Mouse (Mus musculus): ENCODE measurements at regions not wholly inside any gene's neighbourhood (a gene's known extent, or its start where the extent isn't known, plus 50 kb on each side); places are given as distances from the start of the nearest gene placed in this dataset.

DNA sequence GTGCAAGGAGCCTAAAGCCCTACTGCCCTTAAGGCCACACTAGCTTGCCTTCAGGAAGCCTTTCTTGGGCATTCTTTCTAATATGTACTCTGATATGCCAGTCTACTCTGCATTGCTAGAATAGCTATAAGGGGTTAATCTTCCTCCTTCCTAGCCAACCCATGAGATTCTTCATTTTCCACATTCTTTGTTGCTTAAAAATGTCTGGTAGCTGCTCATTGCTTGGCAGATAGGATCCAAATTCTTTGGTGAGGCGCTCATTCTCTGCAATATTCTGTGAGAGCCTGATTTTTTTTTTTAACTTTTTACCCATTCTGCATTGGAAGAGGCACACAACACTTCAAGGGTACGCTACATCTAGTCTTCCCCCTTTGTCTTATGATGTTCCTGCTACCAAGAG, 127.7 kb upstream of the Rnd3 start:
- no peak for TF ChIP-seq GATA1 (IDR thresholded peaks at IDR 0.05; ENCODE audit: borderline replicate concordance, low read length)
- TF ChIP-seq FLI1 (IDR thresholded peaks at IDR 0.05; ENCODE audit: low read length): no peak

Measured in megakaryocyte, embryonic 14.5 days (primary cell).